Mouse (Mus musculus) bone marrow macrophage, adult 2 months (primary cell): Measurements from ENCODE around the gene Lbhd1. TPM values are rescaled to one million over a fixed set of nuclear protein-coding genes. Genes with fewer than 3 reads are reported as not detected.

Source experiments
- H3K27ac ChIP-seq: 2 replicates; pipeline ENCODE4 v1.5.1; 2012; ENCODE audit warnings: low read depth, low read length; ENCODE audit not compliant: insufficient read depth
- H3K4me1 ChIP-seq: 2 replicates; pipeline ENCODE4 v1.6.1; 2012; ENCODE audit warnings: low read length; ENCODE audit not compliant: control insufficient read depth, insufficient read depth
- H3K4me3 ChIP-seq: 2 replicates; pipeline ENCODE4 v1.5.1; 2012; ENCODE audit warnings: mild to moderate bottlenecking, low read length, moderate library complexity; ENCODE audit not compliant: insufficient read depth
- CTCF ChIP-seq: IDR thresholded peaks from 2 replicates; pipeline ENCODE4 v1.5.1; 2012; ENCODE audit warnings: low read depth, mild to moderate bottlenecking, low read length, moderate library complexity
- POLR2A ChIP-seq: IDR thresholded peaks from 2 replicates; pipeline ENCODE4 v1.6.1; 2012; ENCODE audit warnings: mild to moderate bottlenecking, low read depth, low read length, borderline replicate concordance
- polyA plus RNA-seq: library from polyadenylated mRNA; stranded (reverse); fragments of >200 nt; gene quantifications from 2 replicates; pipeline ENCODE4 v1.2.4, GENCODE M21; 2012; ENCODE audit not compliant: missing spikeins, insufficient read depth, insufficient read length

Lbhd1 gene
- polyA plus RNA-seq, 1 experiment, result 13.7 TPM

- no peak for TF ChIP-seq POLR2A
- TF ChIP-seq CTCF, result no peak; the same call in 1 of the 2 replicates
- H3K27ac ChIP-seq, result peak within 1 kb of the TSS; percentile 71
- H3K4me3 ChIP-seq, result peak within 1 kb of the TSS; percentile 79
- peaks cover 6% of the 10 kb centered on the region for H3K4me1 ChIP-seq
Measured at GRCm38 (mm10) chr19:8929224-8930088, 45.9 kb downstream of the Lbhd1 start, which contains the start of the genes Rom1 and Eml3. Gene Rom1, minus strand, starts transcription at chr19:8929356. Gene Eml3, plus strand, starts transcription at chr19:8929552.

- Histone ChIP-seq H3K4me3 (peak overlapping the region; percentile 79), H3K4me1 (peaks cover 6% of the 10 kb centered on the region), H3K27ac (peak overlapping the region; percentile 71)
- no peak for TF ChIP-seq POLR2A
- no peak for TF ChIP-seq CTCF
Measured at GRCm38 (mm10) chr19:8930117-8930516, 46.6 kb downstream of the Lbhd1 start.

GRCm38 (mm10) chr19:8930771-8931170 is 47.2 kb downstream of the Lbhd1 start:
- Histone ChIP-seq H3K27ac (no peak overlapping the region), H3K4me1 (peaks cover 6% of the 10 kb centered on the region), H3K4me3 (peak overlapping the region; percentile 79)
- TF ChIP-seq POLR2A, result no peak
- TF ChIP-seq CTCF, result no peak

GRCm38 (mm10) chr19:8936736-8937135 is 53.2 kb downstream of the Lbhd1 start:
- no peak overlapping the region for H3K4me3 ChIP-seq
- H3K27ac ChIP-seq, result no peak overlapping the region
- peaks cover 16% of the 10 kb centered on the region for H3K4me1 ChIP-seq
- no peak for TF ChIP-seq CTCF
- TF ChIP-seq POLR2A, result no peak

- no peak overlapping the region for H3K27ac ChIP-seq
- H3K4me3 ChIP-seq, result no peak overlapping the region
- TF ChIP-seq POLR2A, result no peak
- TF ChIP-seq CTCF, result no peak
- H3K4me1 ChIP-seq, result peaks cover 31% of the 10 kb centered on the region
Measured at GRCm38 (mm10) chr19:8940526-8941133, 57.1 kb downstream of the Lbhd1 start.

GRCm38 (mm10) chr19:8941136-8941514 is 57.6 kb downstream of the Lbhd1 start:
- TF ChIP-seq POLR2A (no peak), CTCF (0 out of 2 replicates have a peak, but pooled peaks have one; percentile 16)
- Histone ChIP-seq H3K4me1 (peaks cover 35% of the 10 kb centered on the region), H3K27ac (no peak overlapping the region), H3K4me3 (peak overlapping the region; percentile 20; the same call in 1 of the 2 replicates)

- Histone ChIP-seq H3K4me3 (peak within 1 kb of the TSS; percentile 93), H3K27ac (peak within 1 kb of the TSS; percentile 84), H3K4me1 (peaks cover 35% of the 10 kb centered on the region)
- TF ChIP-seq POLR2A, result no peak
- TF ChIP-seq CTCF, result no peak
Measured at GRCm38 (mm10) chr19:8941515-8942217, 58.1 kb downstream of the Lbhd1 start, which contains the start of gene Mta2. Gene Mta2, plus strand, starts transcription at chr19:8941875.

Other genes starting within 250 kb of the Lbhd1 start
- gene Chrm1, start 219.9 kb upstream of the Lbhd1 start, polyA plus RNA-seq, result not detected in 2 replicates
- gene Slc3a2, start 160.4 kb upstream of the Lbhd1 start, polyA plus RNA-seq, result 160 and 172 TPM in 2 replicates
- gene Wdr74, start 147.9 kb upstream of the Lbhd1 start, polyA plus RNA-seq, result 22.2 and 25.8 TPM in 2 replicates
- not detected in 2 replicates for gene 1700092M07Rik, start 143.0 kb upstream of the Lbhd1 start, polyA plus RNA-seq
- gene Stx5a, start 142.3 kb upstream of the Lbhd1 start, polyA plus RNA-seq, result 84.2 and 100 TPM in 2 replicates
- 142 and 162 TPM in 2 replicates for gene Nxf1, start 126.7 kb upstream of the Lbhd1 start, polyA plus RNA-seq
- gene Tmem223, start 112.7 kb upstream of the Lbhd1 start, polyA plus RNA-seq, result 28.3 and 34.4 TPM in 2 replicates
- 147 and 148 TPM in 2 replicates for gene Tmem179b, start 109.3 kb upstream of the Lbhd1 start, polyA plus RNA-seq
- 14.8 and 18.1 TPM in 2 replicates for gene Taf6l, start 97.3 kb upstream of the Lbhd1 start, polyA plus RNA-seq
- gene Polr2g, start 85.2 kb upstream of the Lbhd1 start, polyA plus RNA-seq, result 62.4 and 62.5 TPM in 2 replicates
- gene Zbtb3, start 81.2 kb upstream of the Lbhd1 start, polyA plus RNA-seq, result 2.0 and 2.4 TPM in 2 replicates
- 37.6 and 38.7 TPM in 2 replicates for gene Ttc9c, start 64.4 kb upstream of the Lbhd1 start, polyA plus RNA-seq
- gene Hnrnpul2, start 63.7 kb upstream of the Lbhd1 start, polyA plus RNA-seq, result 94.2 and 102 TPM in 2 replicates
- gene AC129217.1, start 54.0 kb upstream of the Lbhd1 start, polyA plus RNA-seq, result 45.4 and 59.2 TPM in 2 replicates
- gene Bscl2, start 46.3 kb upstream of the Lbhd1 start, polyA plus RNA-seq, result 77.4 and 81.8 TPM in 2 replicates
- not detected in 2 replicates for gene Gng3, start 44.5 kb upstream of the Lbhd1 start, polyA plus RNA-seq
- not detected in 2 replicates for gene Lrrn4cl, start 33.0 kb upstream of the Lbhd1 start, polyA plus RNA-seq
- gene Ubxn1, start 12.2 kb upstream of the Lbhd1 start, polyA plus RNA-seq, result 193 and 215 TPM in 2 replicates
- gene Uqcc3, start 2.8 kb upstream of the Lbhd1 start, polyA plus RNA-seq, result 37.2 and 40.9 TPM in 2 replicates
- gene Gm49403, start 198 bp downstream of the Lbhd1 start, polyA plus RNA-seq, result not detected in 2 replicates
- 40.1 and 43.1 TPM in 2 replicates for gene 1810009A15Rik, start 5.1 kb downstream of the Lbhd1 start, polyA plus RNA-seq
- 4.9 TPM in 1 of 2 replicates, not detected in the other for gene Gm49416, start 5.2 kb downstream of the Lbhd1 start, polyA plus RNA-seq
- 11.5 and 11.8 TPM in 2 replicates for gene Ints5, start 9.3 kb downstream of the Lbhd1 start, polyA plus RNA-seq
- 82.5 and 91.3 TPM in 2 replicates for gene Ganab, start 14.3 kb downstream of the Lbhd1 start, polyA plus RNA-seq
- 35.5 and 40.8 TPM in 2 replicates for gene B3gat3, start 36.6 kb downstream of the Lbhd1 start, polyA plus RNA-seq
- gene Rom1, start 45.6 kb downstream of the Lbhd1 start, polyA plus RNA-seq, result 2.5 and 3.6 TPM in 2 replicates
- 33.1 and 33.7 TPM in 2 replicates for gene Eml3, start 45.8 kb downstream of the Lbhd1 start, polyA plus RNA-seq
- gene Mta2, start 58.1 kb downstream of the Lbhd1 start, polyA plus RNA-seq, result 78.6 and 81.2 TPM in 2 replicates
- 12.5 and 14.6 TPM in 2 replicates for gene Tut1, start 70.1 kb downstream of the Lbhd1 start, polyA plus RNA-seq
- gene Eef1g, start 83.3 kb downstream of the Lbhd1 start, polyA plus RNA-seq, result 220 and 226 TPM in 2 replicates
- gene Ahnak, start 105.6 kb downstream of the Lbhd1 start, polyA plus RNA-seq, result 440 and 513 TPM in 2 replicates
- gene Scgb1a1, start 204.2 kb downstream of the Lbhd1 start, polyA plus RNA-seq, result not detected in 2 replicates